Comparison of ENCODE assay signal across 25 mouse cellular contexts in genomic region chr8:12354406-12355025, GRCm38 (mm10). TPM values are rescaled to one million over a fixed set of nuclear protein-coding genes. Genes with fewer than 3 reads are reported as not detected.
DNase-seq lines count a peak whose midpoint lies in the region; ATAC-seq and TF ChIP-seq lines count a peak whose summit lies in the region.
"Had no signal": no experiment of that assay in that cellular context is flagged by ENCODE, and none has a peak within 500 bp of the region (broad histone marks: within the 10 kb centered on the region; RNA-seq: fewer than 3 reads in every experiment).

No protein-coding gene starts in this region.

- H3K4me3 ChIP-seq in heart, postnatal 0 days (ENCODE audit: low read depth, low read length) = no peak overlapping the region
- no peak overlapping the region for H3K4me3 ChIP-seq in heart, embryonic 11.5 days (ENCODE audit: low read depth, low read length)
- H3K4me3 ChIP-seq in midbrain, embryonic 11.5 days (ENCODE audit: low read depth, low read length) = no peak overlapping the region
- H3K4me3 ChIP-seq in midbrain, embryonic 16.5 days (ENCODE audit: low read depth, low read length) = no peak overlapping the region
- H3K4me3 ChIP-seq in embryonic facial prominence, embryonic 12.5 days = no peak overlapping the region
- H3K4me3 ChIP-seq in layer of hippocampus, adult 2 months = no peak overlapping the region
- H3K4me3 ChIP-seq: embryonic facial prominence, embryonic 13.5 days; forebrain, embryonic 15.5 days; heart, embryonic 15.5 days; left cerebral cortex, adult 2 months; limb, embryonic 13.5 days; liver, embryonic 13.5 days; lung, embryonic 15.5 days had no signal

- H3K4me2 ChIP-seq in heart, postnatal 0 days (ENCODE audit: low read depth, low read length) = no peak overlapping the region
- no peak overlapping the region for H3K4me2 ChIP-seq in heart, embryonic 11.5 days
- H3K4me2 ChIP-seq in midbrain, embryonic 11.5 days = no peak overlapping the region
- no peak overlapping the region for H3K4me2 ChIP-seq in midbrain, embryonic 16.5 days (ENCODE audit: low read length)
- no peak overlapping the region for H3K4me2 ChIP-seq in embryonic facial prominence, embryonic 12.5 days (replicated peaks)
- H3K4me2 ChIP-seq: embryonic facial prominence, embryonic 13.5 days; forebrain, embryonic 15.5 days; heart, embryonic 15.5 days; limb, embryonic 13.5 days; liver, embryonic 13.5 days; lung, embryonic 15.5 days had no signal

- 0 out of 2 replicates have a peak, but pooled peaks have one; percentile 33 for ATAC-seq in heart, postnatal 0 days (ENCODE audit: insufficient read depth, low read depth)
- ATAC-seq in heart, embryonic 11.5 days (replicated peaks; ENCODE audit: insufficient number of reproducible peaks, low FRiP score, low TSS enrichment) = no peak
- no peak for ATAC-seq in midbrain, embryonic 11.5 days (ENCODE audit: low FRiP score)
- no peak for ATAC-seq in midbrain, embryonic 16.5 days
- ATAC-seq in embryonic facial prominence, embryonic 12.5 days (ENCODE audit: insufficient number of reproducible peaks, insufficient read depth, low FRiP score, low TSS enrichment) = 0 out of 2 replicates have a peak, but pooled peaks have one; percentile 10
- ATAC-seq: forebrain, embryonic 15.5 days; Patski had no signal

- no peak for TF ChIP-seq EP300 in heart, postnatal 0 days (IDR thresholded peaks at IDR 0.05; ENCODE audit: low read depth)

- peaks cover 4% of the 10 kb centered on the region; the same call in 1 of the 2 replicates for H3K4me1 ChIP-seq in heart, postnatal 0 days (ENCODE audit: control insufficient read depth, insufficient read depth)
- H3K4me1 ChIP-seq in heart, embryonic 11.5 days (ENCODE audit: control insufficient read depth, insufficient read depth, low read length) = no peaks in the 10 kb centered on the region
- H3K4me1 ChIP-seq in midbrain, embryonic 11.5 days (ENCODE audit: control insufficient read depth, insufficient read depth, low read length) = no peaks in the 10 kb centered on the region
- no peaks in the 10 kb centered on the region for H3K4me1 ChIP-seq in midbrain, embryonic 16.5 days (ENCODE audit: control insufficient read depth, insufficient read depth, low read length)
- H3K4me1 ChIP-seq in embryonic facial prominence, embryonic 12.5 days = no peaks in the 10 kb centered on the region
- H3K4me1 ChIP-seq: embryonic facial prominence, embryonic 13.5 days; forebrain, embryonic 15.5 days; limb, embryonic 13.5 days; liver, embryonic 13.5 days; lung, embryonic 15.5 days had no signal

- no peaks in the 10 kb centered on the region for H3K9me3 ChIP-seq in heart, postnatal 0 days (replicated peaks; ENCODE audit: control insufficient read depth, low read length)
- H3K9me3 ChIP-seq in heart, embryonic 11.5 days (replicated peaks; ENCODE audit: control insufficient read depth, low read length) = no peaks in the 10 kb centered on the region
- no peaks in the 10 kb centered on the region for H3K9me3 ChIP-seq in midbrain, embryonic 11.5 days (ENCODE audit: control insufficient read depth, low read length)
- no peaks in the 10 kb centered on the region for H3K9me3 ChIP-seq in midbrain, embryonic 16.5 days (replicated peaks; ENCODE audit: control insufficient read depth, low read length, poor library complexity, severe bottlenecking)
- H3K9me3 ChIP-seq in embryonic facial prominence, embryonic 12.5 days = no peaks in the 10 kb centered on the region
- H3K9me3 ChIP-seq: embryonic facial prominence, embryonic 13.5 days; forebrain, embryonic 15.5 days; heart, embryonic 15.5 days; limb, embryonic 13.5 days; liver, embryonic 13.5 days; lung, embryonic 15.5 days had no signal

- no peak overlapping the region for H3K9ac ChIP-seq in heart, postnatal 0 days (replicated peaks; ENCODE audit: low read depth, low read length)
- H3K9ac ChIP-seq in heart, embryonic 11.5 days (ENCODE audit: low read depth, low read length) = no peak overlapping the region
- no peak overlapping the region for H3K9ac ChIP-seq in midbrain, embryonic 11.5 days (ENCODE audit: low read length)
- no peak overlapping the region for H3K9ac ChIP-seq in midbrain, embryonic 16.5 days (ENCODE audit: low read depth, low read length)
- H3K9ac ChIP-seq in embryonic facial prominence, embryonic 12.5 days = no peak overlapping the region
- H3K9ac ChIP-seq: embryonic facial prominence, embryonic 13.5 days; forebrain, embryonic 15.5 days; heart, embryonic 15.5 days; limb, embryonic 13.5 days; liver, embryonic 13.5 days; lung, embryonic 15.5 days had no signal

- 37% methylated on average over 10 of the region's 10 CpGs for WGBS in heart, postnatal 0 days
- 59% methylated on average over 10 of the region's 10 CpGs for WGBS in heart, embryonic 11.5 days (ENCODE audit: insufficient replicate concordance)
- WGBS in midbrain, embryonic 11.5 days = 71% methylated on average over 10 of the region's 10 CpGs
- whole genome bisulfite sequencing in midbrain, embryonic 16.5 days = 66% methylated on average over 10 of the region's 10 CpGs
- WGBS in embryonic facial prominence, embryonic 12.5 days = 55% methylated on average over 10 of the region's 10 CpGs

- no peak for TF ChIP-seq CTCF in heart, postnatal 0 days (IDR thresholded peaks at IDR 0.05; ENCODE audit: low read depth)
- TF ChIP-seq CTCF in layer of hippocampus, adult 2 months (conservative IDR thresholded peaks at IDR 0.05) = no peak

- H3K36me3 ChIP-seq in heart, postnatal 0 days (replicated peaks; ENCODE audit: control insufficient read depth, insufficient read depth, low read length) = no peaks in the 10 kb centered on the region
- H3K36me3 ChIP-seq in heart, embryonic 11.5 days (ENCODE audit: control insufficient read depth, insufficient read depth, low read length) = no peaks in the 10 kb centered on the region
- no peaks in the 10 kb centered on the region for H3K36me3 ChIP-seq in midbrain, embryonic 11.5 days (ENCODE audit: control insufficient read depth, insufficient read depth, low read length)
- no peaks in the 10 kb centered on the region for H3K36me3 ChIP-seq in midbrain, embryonic 16.5 days (ENCODE audit: control insufficient read depth, insufficient read depth, low read length)
- no peaks in the 10 kb centered on the region for H3K36me3 ChIP-seq in embryonic facial prominence, embryonic 12.5 days
- H3K36me3 ChIP-seq: embryonic facial prominence, embryonic 13.5 days; forebrain, embryonic 15.5 days; heart, embryonic 15.5 days; limb, embryonic 13.5 days; liver, embryonic 13.5 days; lung, embryonic 15.5 days had no signal

- no peaks in the 10 kb centered on the region for H3K27me3 ChIP-seq in heart, postnatal 0 days (ENCODE audit: control insufficient read depth, insufficient read depth, low read length)
- H3K27me3 ChIP-seq in heart, embryonic 11.5 days (ENCODE audit: control insufficient read depth, insufficient read depth, low read length) = no peaks in the 10 kb centered on the region; the same call in 1 of the 2 replicates
- H3K27me3 ChIP-seq in midbrain, embryonic 11.5 days (ENCODE audit: control insufficient read depth, insufficient read depth, low read length) = peaks cover 4% of the 10 kb centered on the region
- H3K27me3 ChIP-seq in midbrain, embryonic 16.5 days (ENCODE audit: control insufficient read depth, insufficient read depth, low read depth, low read length) = no peaks in the 10 kb centered on the region
- H3K27me3 ChIP-seq in embryonic facial prominence, embryonic 12.5 days = no peaks in the 10 kb centered on the region
- H3K27me3 ChIP-seq: embryonic facial prominence, embryonic 13.5 days; forebrain, embryonic 15.5 days; heart, embryonic 15.5 days; limb, embryonic 13.5 days; liver, embryonic 13.5 days; lung, embryonic 15.5 days had no signal

- H3K27ac ChIP-seq in heart, postnatal 0 days (ENCODE audit: low read depth) = no peak overlapping the region
- H3K27ac ChIP-seq in heart, embryonic 11.5 days (ENCODE audit: low read depth, low read length) = no peak overlapping the region
- no peak overlapping the region for H3K27ac ChIP-seq in midbrain, embryonic 11.5 days (ENCODE audit: low read depth, low read length)
- H3K27ac ChIP-seq in midbrain, embryonic 16.5 days (ENCODE audit: low read length) = no peak overlapping the region
- no peak overlapping the region for H3K27ac ChIP-seq in embryonic facial prominence, embryonic 12.5 days
- H3K27ac ChIP-seq in layer of hippocampus, adult 2 months = no peak overlapping the region
- H3K27ac ChIP-seq: embryonic facial prominence, embryonic 13.5 days; forebrain, embryonic 15.5 days; heart, embryonic 15.5 days; left cerebral cortex, adult 2 months; limb, embryonic 13.5 days; liver, embryonic 13.5 days; lung, embryonic 15.5 days had no signal

- DNase-seq in heart, postnatal 0 days (ENCODE audit: low spot score) = no peak
- DNase-seq in midbrain, embryonic 11.5 days (ENCODE audit: low spot score, missing footprints) = peak; percentile 78
- no peak for DNase-seq in layer of hippocampus, adult 2 months (ENCODE audit: low spot score in 2 of 2)
- DNase-seq in right cerebral cortex, postnatal 36 days (ENCODE audit: low spot score in 2 of 2) = no peak
- DNase-seq: cerebellum, adult 18-20 months; cerebellum, postnatal 25 days; gastrocnemius, postnatal 36 days; kidney, adult 18-20 months; kidney, postnatal 10 days; liver, embryonic 13.5 days had no signal

RNA-seq across cellular contexts. Expression of gene Sox1, which starts 40.6 kb away (rescaled TPM):
- total RNA-seq in heart, postnatal 0 days (2014; rRNA removed; ENCODE audit: low replicate concordance) = not detected in 2 replicates
- polyA plus RNA-seq in heart, postnatal 0 days (2015; fragmentation: Nextera tagmentation; extraction: Ambion mirVana) = not detected in 2 replicates
- not detected in 2 replicates for polyA plus RNA-seq in heart, embryonic 11.5 days (2014; fragmentation: Nextera tagmentation; extraction: Ambion mirVana)
- polyA plus RNA-seq in midbrain, embryonic 11.5 days (2014; fragmentation: Nextera tagmentation; extraction: Ambion mirVana) = 8.2 and 8.7 TPM in 2 replicates
- 1.6 and 2.2 TPM in 2 replicates for polyA plus RNA-seq in midbrain, embryonic 16.5 days (2015; fragmentation: Nextera tagmentation; extraction: Ambion mirVana)
- polyA plus RNA-seq in embryonic facial prominence, embryonic 12.5 days (2016; fragmentation: Nextera tagmentation; extraction: Ambion mirVana) = 0.50 and 0.51 TPM in 2 replicates
- 10 to 100 TPM; 11.8 TPM for total RNA-seq in layer of hippocampus, adult 2 months (2021)
- total RNA-seq: adrenal gland, postnatal 36 days; gastrocnemius, postnatal 36 days; hematopoietic stem cell, adult 5-6 weeks; megakaryocyte progenitor cell, adult 5-6 weeks; neutrophil, adult 5-6 weeks had no signal
- polyA plus RNA-seq: embryonic facial prominence, embryonic 13.5 days; heart, embryonic 15.5 days; limb, embryonic 13.5 days; liver, embryonic 13.5 days; lung, embryonic 15.5 days; Patski; small intestine, adult 2 months had no signal

Comparison
In these comparisons a context has a peak if more than half of its experiments do, and no peak if none do; other contexts are left out.
1. ATAC-seq: peak in heart, postnatal 0 days (single experiment) and embryonic facial prominence, embryonic 12.5 days (single experiment); none in heart, embryonic 11.5 days (single experiment), midbrain, embryonic 11.5 days (single experiment) and midbrain, embryonic 16.5 days (single experiment).